Mouse (Mus musculus): Measurements from ENCODE around the gene Map3k6. TPM values are rescaled to one million over a fixed set of nuclear protein-coding genes. Genes with fewer than 3 reads are reported as not detected.

The Map3k6 gene
- polyA plus RNA-seq (2015; fragmentation: Nextera tagmentation; extraction: Ambion mirVana), result 2.8 TPM in 2 replicates

DNA sequence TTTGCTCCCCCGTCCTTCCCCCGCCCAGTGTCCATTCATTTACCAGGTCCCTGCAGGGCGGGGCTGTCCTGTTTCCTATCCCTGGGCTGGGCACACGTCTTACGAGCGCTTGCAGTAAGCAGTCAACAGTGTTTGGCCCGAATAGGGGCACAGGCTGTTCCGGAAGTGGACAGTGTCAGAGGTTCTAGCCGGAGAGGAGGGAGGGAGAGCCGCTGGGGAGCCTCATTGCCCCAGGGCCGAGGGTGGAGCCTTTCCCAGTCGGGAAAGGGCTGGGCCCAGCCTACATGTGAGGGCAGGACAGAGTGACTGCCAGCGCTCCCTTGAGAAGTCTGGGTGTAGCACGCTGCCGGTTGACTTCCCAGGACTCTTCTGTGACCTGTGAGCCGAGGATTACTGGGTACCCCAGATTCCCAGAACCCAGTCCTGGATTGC lies at the start of gene Map3k6:
TSS of gene Map3k6 (plus strand) at position 329 of the 432 bp plus-strand sequence.
- Histone ChIP-seq H3K27me3 (ENCODE audit: control insufficient read depth, insufficient read depth, low read depth, low read length) (peaks cover 48% of the 10 kb centered on the region), H3K4me3 (ENCODE audit: low read depth, low read length) (peak within 1 kb of the TSS; percentile 58), H3K4me2 (ENCODE audit: low read length) (peak within 1 kb of the TSS; percentile 86), H3K27ac (ENCODE audit: low read length) (no peak within 1 kb of the TSS), H3K9me3 (replicated peaks; ENCODE audit: control insufficient read depth, low read length, poor library complexity, severe bottlenecking) (no peaks in the 10 kb centered on the region), H3K9ac (ENCODE audit: low read depth, low read length) (peak within 1 kb of the TSS; percentile 69), H3K4me1 (ENCODE audit: control insufficient read depth, insufficient read depth, low read length) (peaks cover 6% of the 10 kb centered on the region), H3K36me3 (ENCODE audit: control insufficient read depth, insufficient read depth, low read length) (no peaks in the 10 kb centered on the region)
- ATAC-seq, result no peak
- WGBS, result 7% methylated on average over 16 of the region's 16 CpGs

- ATAC-seq, result no peak
- Histone ChIP-seq H3K4me2 (ENCODE audit: low read length) (no peak overlapping the region), H3K4me3 (ENCODE audit: low read depth, low read length) (no peak overlapping the region), H3K9me3 (replicated peaks; ENCODE audit: control insufficient read depth, low read length, poor library complexity, severe bottlenecking) (no peaks in the 10 kb centered on the region), H3K36me3 (ENCODE audit: control insufficient read depth, insufficient read depth, low read length) (peaks cover 10% of the 10 kb centered on the region), H3K27me3 (ENCODE audit: control insufficient read depth, insufficient read depth, low read depth, low read length) (no peaks in the 10 kb centered on the region), H3K4me1 (ENCODE audit: control insufficient read depth, insufficient read depth, low read length) (peaks cover 31% of the 10 kb centered on the region), H3K9ac (ENCODE audit: low read depth, low read length) (no peak overlapping the region), H3K27ac (ENCODE audit: low read length) (no peak overlapping the region)
- WGBS, result 84% methylated on average over 10 of the region's 11 CpGs
These were observed 46.1 kb upstream of the Map3k6 start for GRCm38 (mm10) chr4:133194482-133194881.

GRCm38 (mm10) chr4:133195014-133195413 lies 45.6 kb upstream of the Map3k6 start:
- Histone ChIP-seq H3K4me2 (ENCODE audit: low read length) (no peak overlapping the region), H3K4me3 (ENCODE audit: low read depth, low read length) (no peak overlapping the region), H3K9me3 (replicated peaks; ENCODE audit: control insufficient read depth, low read length, poor library complexity, severe bottlenecking) (no peaks in the 10 kb centered on the region), H3K27me3 (ENCODE audit: control insufficient read depth, insufficient read depth, low read depth, low read length) (no peaks in the 10 kb centered on the region), H3K36me3 (ENCODE audit: control insufficient read depth, insufficient read depth, low read length) (peaks cover 10% of the 10 kb centered on the region), H3K27ac (ENCODE audit: low read length) (no peak overlapping the region), H3K9ac (ENCODE audit: low read depth, low read length) (no peak overlapping the region), H3K4me1 (ENCODE audit: control insufficient read depth, insufficient read depth, low read length) (peaks cover 33% of the 10 kb centered on the region)
- 68% methylated on average over 4 of the region's 4 CpGs for WGBS
- no peak for ATAC-seq

DNA sequence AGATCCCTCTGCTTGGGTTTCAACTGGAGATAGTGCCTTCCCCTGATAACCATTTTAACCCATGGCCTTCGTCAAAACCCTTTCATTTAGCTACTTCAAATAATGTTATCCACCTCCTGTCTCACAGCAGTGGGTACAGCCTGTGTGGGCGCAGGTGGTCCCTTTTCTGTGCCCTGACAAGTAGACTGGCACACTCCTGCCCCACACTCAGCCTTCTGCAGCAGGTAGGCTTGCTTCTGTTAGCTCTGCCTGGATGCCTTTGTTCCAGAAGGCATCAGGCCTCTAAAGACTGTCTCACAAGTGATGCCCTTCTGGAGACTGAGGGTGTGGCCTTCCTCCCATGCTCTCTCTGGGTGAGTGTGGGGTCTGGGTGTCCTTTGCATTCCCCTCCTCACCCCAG lies 44.5 kb upstream of the Map3k6 start:
- WGBS, result 84% methylated on average over 2 of the region's 2 CpGs
- peaks cover 44% of the 10 kb centered on the region for H3K4me1 ChIP-seq (ENCODE audit: control insufficient read depth, insufficient read depth, low read length)
- peak overlapping the region; percentile 26; the same call in 1 of the 2 replicates for H3K9ac ChIP-seq (ENCODE audit: low read depth, low read length)
- no peaks in the 10 kb centered on the region for H3K27me3 ChIP-seq (ENCODE audit: control insufficient read depth, insufficient read depth, low read depth, low read length)
- peak overlapping the region; percentile 83 for H3K27ac ChIP-seq (ENCODE audit: low read length)
- H3K4me2 ChIP-seq (ENCODE audit: low read length), result no peak overlapping the region
- ATAC-seq, result no peak
- peaks cover 7% of the 10 kb centered on the region for H3K36me3 ChIP-seq (ENCODE audit: control insufficient read depth, insufficient read depth, low read length)
- H3K4me3 ChIP-seq (ENCODE audit: low read depth, low read length), result no peak overlapping the region
- H3K9me3 ChIP-seq (replicated peaks; ENCODE audit: control insufficient read depth, low read length, poor library complexity, severe bottlenecking), result no peaks in the 10 kb centered on the region

DNA sequence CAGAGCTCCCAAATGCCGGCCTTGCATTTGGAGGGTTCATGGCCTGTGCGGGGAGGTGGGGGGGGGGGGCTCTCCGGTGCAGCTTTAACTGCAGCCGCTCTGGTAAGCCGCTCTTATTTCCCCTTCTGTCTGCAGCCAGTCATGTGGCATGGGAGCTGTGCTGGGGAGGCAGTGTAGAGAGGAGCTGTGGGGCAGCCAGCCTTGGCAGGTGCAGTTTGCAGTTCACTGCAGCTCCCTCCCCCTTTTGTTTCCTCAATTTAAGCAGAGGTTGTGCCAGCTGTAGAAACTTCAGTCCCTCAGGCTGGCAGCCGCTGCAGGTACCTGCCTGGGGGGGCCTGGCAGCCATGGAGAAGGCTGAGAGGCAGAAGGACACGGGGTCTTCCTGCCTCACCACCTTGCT lies 43.8 kb upstream of the Map3k6 start:
- peak; percentile 33; the same call in 1 of the 2 replicates for ATAC-seq
- WGBS, result 20% methylated on average over 7 of the region's 7 CpGs
- Histone ChIP-seq H3K4me3 (ENCODE audit: low read depth, low read length) (no peak overlapping the region), H3K27ac (ENCODE audit: low read length) (peak overlapping the region; percentile 83), H3K9me3 (replicated peaks; ENCODE audit: control insufficient read depth, low read length, poor library complexity, severe bottlenecking) (no peaks in the 10 kb centered on the region), H3K27me3 (ENCODE audit: control insufficient read depth, insufficient read depth, low read depth, low read length) (no peaks in the 10 kb centered on the region), H3K4me1 (ENCODE audit: control insufficient read depth, insufficient read depth, low read length) (peaks cover 45% of the 10 kb centered on the region), H3K9ac (ENCODE audit: low read depth, low read length) (peak overlapping the region; percentile 5), H3K36me3 (ENCODE audit: control insufficient read depth, insufficient read depth, low read length) (peaks cover 7% of the 10 kb centered on the region), H3K4me2 (ENCODE audit: low read length) (no peak overlapping the region)

DNA sequence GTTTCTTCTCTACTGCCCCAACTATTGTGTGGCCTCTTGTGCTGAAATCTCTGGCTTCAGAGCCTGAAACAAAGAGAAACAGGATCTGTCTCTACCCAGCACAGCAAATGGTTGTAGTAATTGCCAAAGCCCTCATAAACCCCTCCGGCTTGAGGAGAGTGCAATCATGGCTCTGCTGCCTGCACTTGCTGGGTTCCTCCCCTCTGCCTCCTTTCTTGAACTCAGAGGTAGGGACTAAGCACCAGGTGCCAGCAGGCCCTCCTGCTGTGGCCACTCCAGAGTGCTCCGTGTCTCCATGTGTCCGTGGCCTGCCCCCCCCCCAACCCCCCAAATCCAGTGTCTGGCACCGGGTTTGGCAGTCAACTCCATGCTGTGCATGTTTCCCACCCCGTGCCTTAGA lies 43.3 kb upstream of the Map3k6 start:
- no peak overlapping the region for H3K4me3 ChIP-seq (ENCODE audit: low read depth, low read length)
- H3K27me3 ChIP-seq (ENCODE audit: control insufficient read depth, insufficient read depth, low read depth, low read length), result no peaks in the 10 kb centered on the region
- H3K36me3 ChIP-seq (ENCODE audit: control insufficient read depth, insufficient read depth, low read length), result peaks cover 7% of the 10 kb centered on the region
- ATAC-seq, result peak; percentile 12; the same call in 1 of the 2 replicates
- H3K27ac ChIP-seq (ENCODE audit: low read length), result peak overlapping the region; percentile 83
- peak overlapping the region; percentile 49; the same call in 1 of the 2 replicates for H3K9ac ChIP-seq (ENCODE audit: low read depth, low read length)
- H3K4me2 ChIP-seq (ENCODE audit: low read length), result no peak overlapping the region
- no peaks in the 10 kb centered on the region for H3K9me3 ChIP-seq (replicated peaks; ENCODE audit: control insufficient read depth, low read length, poor library complexity, severe bottlenecking)
- peaks cover 45% of the 10 kb centered on the region for H3K4me1 ChIP-seq (ENCODE audit: control insufficient read depth, insufficient read depth, low read length)
- 11% methylated on average over 5 of the region's 5 CpGs for WGBS

DNA sequence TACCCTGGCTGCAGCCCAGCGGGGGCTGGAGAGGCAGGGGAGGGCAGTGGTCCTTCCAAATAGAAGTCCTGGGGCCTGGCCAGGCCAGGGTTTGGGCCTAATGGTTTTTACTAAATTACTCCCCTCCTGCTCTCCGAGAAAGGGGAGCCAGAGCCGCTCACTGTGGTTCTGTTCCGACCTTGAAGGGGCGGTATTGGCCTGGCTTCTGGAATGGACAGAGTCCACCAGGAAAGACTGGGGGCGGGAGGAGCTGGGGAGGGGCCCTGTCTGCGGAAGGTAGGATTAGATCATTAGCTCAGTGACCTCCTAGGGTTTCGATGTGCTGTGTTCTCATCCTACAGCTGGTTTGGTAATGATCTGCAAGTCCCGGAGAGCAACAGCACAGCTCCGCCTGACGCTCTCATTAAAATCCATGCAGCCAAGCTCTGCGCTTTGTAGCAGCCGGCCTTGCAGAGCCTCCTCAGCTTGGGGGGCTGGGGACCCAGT lies 42.8 kb upstream of the Map3k6 start:
- no peak overlapping the region for H3K4me3 ChIP-seq (ENCODE audit: low read depth, low read length)
- peak overlapping the region; percentile 49; the same call in 1 of the 2 replicates for H3K9ac ChIP-seq (ENCODE audit: low read depth, low read length)
- H3K27ac ChIP-seq (ENCODE audit: low read length), result peak overlapping the region; percentile 83
- H3K9me3 ChIP-seq (replicated peaks; ENCODE audit: control insufficient read depth, low read length, poor library complexity, severe bottlenecking), result no peaks in the 10 kb centered on the region
- WGBS, result 17% methylated on average over 13 of the region's 13 CpGs
- peaks cover 45% of the 10 kb centered on the region for H3K4me1 ChIP-seq (ENCODE audit: control insufficient read depth, insufficient read depth, low read length)
- H3K36me3 ChIP-seq (ENCODE audit: control insufficient read depth, insufficient read depth, low read length), result peaks cover 4% of the 10 kb centered on the region; the same call in 1 of the 2 replicates
- ATAC-seq, result peak; percentile 49
- H3K27me3 ChIP-seq (ENCODE audit: control insufficient read depth, insufficient read depth, low read depth, low read length), result no peaks in the 10 kb centered on the region
- no peak overlapping the region; the same call in 1 of the 2 replicates for H3K4me2 ChIP-seq (ENCODE audit: low read length)

GRCm38 (mm10) chr4:133198337-133199180 lies 42.1 kb upstream of the Map3k6 start:
- ATAC-seq, result no peak
- H3K4me2 ChIP-seq (ENCODE audit: low read length), result peak overlapping the region; percentile 15; the same call in 1 of the 2 replicates

GRCm38 (mm10) chr4:133199743-133200142 lies 40.9 kb upstream of the Map3k6 start:
- Histone ChIP-seq H3K9ac (ENCODE audit: low read depth, low read length) (no peak overlapping the region), H3K27ac (ENCODE audit: low read length) (0 out of 2 replicates have a peak overlapping the region, but pooled peaks have one; percentile 23), H3K36me3 (ENCODE audit: control insufficient read depth, insufficient read depth, low read length) (peaks cover 4% of the 10 kb centered on the region; the same call in 1 of the 2 replicates), H3K4me2 (ENCODE audit: low read length) (no peak overlapping the region), H3K4me1 (ENCODE audit: control insufficient read depth, insufficient read depth, low read length) (peaks cover 48% of the 10 kb centered on the region), H3K27me3 (ENCODE audit: control insufficient read depth, insufficient read depth, low read depth, low read length) (no peaks in the 10 kb centered on the region), H3K9me3 (replicated peaks; ENCODE audit: control insufficient read depth, low read length, poor library complexity, severe bottlenecking) (no peaks in the 10 kb centered on the region), H3K4me3 (ENCODE audit: low read depth, low read length) (no peak overlapping the region)
- no peak for ATAC-seq
- 69% methylated on average over 6 of the region's 6 CpGs for WGBS

More at GRCm38 (mm10) chr4:133198337-133199180, 42.1 kb upstream of the Map3k6 start:
- Histone ChIP-seq H3K9me3 (replicated peaks; ENCODE audit: control insufficient read depth, low read length, poor library complexity, severe bottlenecking) (no peaks in the 10 kb centered on the region), H3K36me3 (ENCODE audit: control insufficient read depth, insufficient read depth, low read length) (peaks cover 4% of the 10 kb centered on the region; the same call in 1 of the 2 replicates), H3K27me3 (ENCODE audit: control insufficient read depth, insufficient read depth, low read depth, low read length) (no peaks in the 10 kb centered on the region), H3K9ac (ENCODE audit: low read depth, low read length) (peak overlapping the region; percentile 40), H3K4me1 (ENCODE audit: control insufficient read depth, insufficient read depth, low read length) (peaks cover 45% of the 10 kb centered on the region), H3K27ac (ENCODE audit: low read length) (peak overlapping the region; percentile 83), H3K4me3 (ENCODE audit: low read depth, low read length) (no peak overlapping the region)
- WGBS, result 13% methylated on average over 19 of the region's 19 CpGs

All from midbrain, embryonic 16.5 days (tissue).